10 mouse cellular contexts compared by ENCODE assay signal in the genomic region with DNA sequence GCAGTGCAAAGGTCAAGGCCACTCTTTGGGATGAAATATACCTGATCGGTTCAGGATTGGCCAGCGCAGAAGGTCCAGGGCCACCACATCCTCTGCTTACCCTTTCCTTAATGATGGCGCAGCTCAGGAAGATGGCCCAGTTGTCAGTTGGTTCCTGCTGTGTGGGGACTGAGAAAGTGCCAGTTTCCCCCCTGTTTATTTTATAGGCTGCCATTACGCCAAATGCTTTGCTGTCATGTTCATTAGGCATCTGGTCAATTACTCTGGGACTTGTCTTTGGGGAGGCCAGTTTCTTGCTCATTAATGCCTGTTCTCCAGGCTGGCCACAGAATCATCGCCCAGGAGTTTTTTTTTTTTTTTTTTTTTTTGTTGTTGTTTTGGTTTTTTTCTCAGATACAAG.
DNase-seq lines count a peak whose midpoint lies in the region; TF ChIP-seq lines count a peak whose summit lies in the region.
"Had no signal": no experiment of that assay in that cellular context is flagged by ENCODE, and none has a peak within 500 bp of the region (broad histone marks: within the 10 kb centered on the region; RNA-seq: fewer than 3 reads in every experiment).

No protein-coding gene starts in this region.

- TF ChIP-seq POLR2A in brain, embryonic 14.5 days (IDR thresholded peaks at IDR 0.05; ENCODE audit: borderline replicate concordance, extremely low read depth, insufficient read depth, insufficient read length, poor library complexity, severe bottlenecking): no peak

- peak; percentile 47 for DNase-seq in left cerebral cortex, postnatal 4 days
- DNase-seq in left cerebral cortex, postnatal 36 days (ENCODE audit: low spot score in 2 of 2): no peak
- peak; percentile 37 for DNase-seq in Muller cell, postnatal 12 days (ENCODE audit: inconsistent ontology term)
- DNase-seq in brain, embryonic 14.5 days (ENCODE audit: low read depth): peak; percentile 30
- peak; percentile 79 for DNase-seq in retina, postnatal 1 day
- no peak for DNase-seq in c-Kit-positive CD71-positive TER-119-positive erythroid progenitor cells, embryonic 14.5 days (ENCODE audit: low spot score)
- no peak for DNase-seq in gastrocnemius, postnatal 4 days (ENCODE audit: low spot score in 2 of 2)
- DNase-seq: adrenal gland, postnatal 14 days; cerebellum, adult 2 months; gastrocnemius, postnatal 14 days had no signal

- no peak for TF ChIP-seq CTCF in brain, embryonic 14.5 days (IDR thresholded peaks at IDR 0.05; ENCODE audit: borderline replicate concordance, extremely low read depth, insufficient read depth, insufficient read length)

- intact Hi-C loops in left cerebral cortex, postnatal 4 days (cut with DNase I): no loop called here
- intact Hi-C loops in left cerebral cortex, postnatal 36 days (cut with DNase I): no loop called here

Comparison
In these comparisons a context has a peak if more than half of its experiments do, and no peak if none do; other contexts are left out.
1. DNase-seq: peak in left cerebral cortex, postnatal 4 days (single experiment), Muller cell, postnatal 12 days (single experiment), brain, embryonic 14.5 days (single experiment) and retina, postnatal 1 day (single experiment); none in left cerebral cortex, postnatal 36 days (0 of 2), c-Kit-positive CD71-positive TER-119-positive erythroid progenitor cells, embryonic 14.5 days (single experiment) and gastrocnemius, postnatal 4 days (0 of 2).